Mouse (Mus musculus) left cerebral cortex, postnatal 10 days (tissue): ENCODE results near the gene Scg3. TPM values are rescaled to one million over a fixed set of nuclear protein-coding genes. Genes with fewer than 3 reads are reported as not detected.
A peak's percentile ranks its signal among the peaks of the same experiment; 100 is the strongest.
"Not testable (repeated sequence)": the region's sequence is repeated elsewhere in the genome, so short reads cannot be mapped to it uniquely, and the experiment has no call there.

Experiments
- DNase-seq, 2 experiments: peaks; one replicate each; pipeline ENCODE4 v3.0.0; 2021 to 2022; ENCODE audit warnings: low spot score in 2 of 2, mixed read lengths in 1 of 2; ENCODE audit errors: extremely low spot score in 1 of 2
- intact Hi-C: fragments of 180-260 bp; cut with DNase I; formaldehyde crosslinking; loops from one replicate; pipeline ENCODE4 v1.15.1; 2025
- total RNA-seq, 2 experiments: library from RNA; stranded (reverse); gene quantifications; 2 replicates each; pipeline ENCODE4 v1.2.3; 2021

Scg3 gene
- 100 to 1,000 TPM; 254 to 258 TPM for total RNA-seq

GRCm38 (mm10) chr9:75683426-75684191, at the start of gene Scg3:
TSS of gene Scg3 (minus strand) at chr9:75684056.
- intact Hi-C loops: no loop called here
- DNase-seq: peak; percentile 94 to 95

- DNase-seq: peak; percentile 50 to 64
- intact Hi-C loops: no loop called here
Observed at GRCm38 (mm10) chr9:75719952-75720687, 36.3 kb upstream of the Scg3 start.

GRCm38 (mm10) chr9:75719481-75719880, 35.6 kb upstream of the Scg3 start:
- intact Hi-C loops: no loop called here
- no peak for DNase-seq

- no peak for DNase-seq
- intact Hi-C loops: no loop called here
Observed at GRCm38 (mm10) chr9:75684772-75685171, 916 bp upstream of the Scg3 start.

GRCm38 (mm10) chr9:75684292-75684691, 436 bp upstream of the Scg3 start:
- no peak for DNase-seq
- intact Hi-C loops: no loop called here

- no peak for DNase-seq
- intact Hi-C loops: no loop called here
Observed at GRCm38 (mm10) chr9:75680606-75681005, 3.2 kb downstream of the Scg3 start.

- intact Hi-C loops: no loop called here
- DNase-seq: no peak
Observed at GRCm38 (mm10) chr9:75679629-75680028, 4.2 kb downstream of the Scg3 start.

GRCm38 (mm10) chr9:75678341-75678740, 5.5 kb downstream of the Scg3 start:
- no peak for DNase-seq
- intact Hi-C loops: no loop called here

GRCm38 (mm10) chr9:75676226-75676625, 7.6 kb downstream of the Scg3 start:
- peak; percentile 20 to 27 for DNase-seq
- intact Hi-C loops: no loop called here

GRCm38 (mm10) chr9:75672769-75673168, 11.1 kb downstream of the Scg3 start:
- intact Hi-C loops: no loop called here
- no peak for DNase-seq

- no peak for DNase-seq
Observed at GRCm38 (mm10) chr9:75666612-75667011, 17.2 kb downstream of the Scg3 start.

GRCm38 (mm10) chr9:75665364-75665763, 18.5 kb downstream of the Scg3 start:
- no peak for DNase-seq
- intact Hi-C loops: no loop called here

More at GRCm38 (mm10) chr9:75666612-75667011, 17.2 kb downstream of the Scg3 start:
- intact Hi-C loops: no loop called here

GRCm38 (mm10) chr9:75660917-75661316, 22.9 kb downstream of the Scg3 start:
- no peak for DNase-seq
- intact Hi-C loops: no loop called here

GRCm38 (mm10) chr9:75656456-75656855, 27.4 kb downstream of the Scg3 start:
- DNase-seq, intact Hi-C loops: not testable (repeated sequence)

- DNase-seq: no peak
Observed at GRCm38 (mm10) chr9:75653981-75654911, 29.6 kb downstream of the Scg3 start.

GRCm38 (mm10) chr9:75645405-75645804, 38.5 kb downstream of the Scg3 start:
- no peak for DNase-seq
- intact Hi-C loops: no loop called here

More at GRCm38 (mm10) chr9:75653981-75654911, 29.6 kb downstream of the Scg3 start:
- intact Hi-C loops: no loop called here

- DNase-seq: peak in 1 of 2 experiments; percentile 40
- intact Hi-C loops: no loop called here
Observed at GRCm38 (mm10) chr9:75634226-75634625, 49.6 kb downstream of the Scg3 start.

GRCm38 (mm10) chr9:75633603-75634002, 50.3 kb downstream of the Scg3 start:
- intact Hi-C loops: no loop called here
- DNase-seq: no peak

GRCm38 (mm10) chr9:75632902-75633301, 51.0 kb downstream of the Scg3 start:
- intact Hi-C loops: no loop called here
- DNase-seq: peak in 1 of 2 experiments; percentile 34
